Mouse (Mus musculus): ENCODE results near the gene Mrpl28. TPM values are rescaled to one million over a fixed set of nuclear protein-coding genes. Genes with fewer than 3 reads are reported as not detected.

Gene Mrpl28
- total RNA-seq (2023), result 10 to 100 TPM; 32.3 to 32.6 TPM

GRCm38 (mm10) chr17:26123267-26123684 lies at the start of gene Mrpl28:
Gene Mrpl28, plus strand, starts transcription at chr17:26123500.

GRCm38 (mm10) chr17:26089905-26090632 lies 33.2 kb upstream of the Mrpl28 start, which contains the start of gene Decr2:
Gene Decr2, minus strand, starts transcription at chr17:26090337.

GRCm38 (mm10) chr17:26095121-26095740 lies 28.1 kb upstream of the Mrpl28 start, which contains the start of gene Nme4:
Gene Nme4, minus strand, starts transcription at chr17:26095602.

GRCm38 (mm10) chr17:26113181-26113948 lies 9.9 kb upstream of the Mrpl28 start, which contains the start of gene Tmem8:
Gene Tmem8, plus strand, starts transcription at chr17:26113299.

GRCm38 (mm10) chr17:26138239-26138836 lies 15.0 kb downstream of the Mrpl28 start, which contains the start of gene Axin1:
Gene Axin1, plus strand, starts transcription at chr17:26138688.

Other genes with a start within 250 kb of the Mrpl28 start
- gene Mettl26, start 248.4 kb upstream of the Mrpl28 start, total RNA-seq (2023), result 10 to 100 TPM; 10.1 to 10.6 TPM
- gene Wfikkn1, start 242.6 kb upstream of the Mrpl28 start, total RNA-seq (2023), result 1 to 10 TPM; 3.2 to 4.9 TPM
- 10 to 100 TPM; 16.9 to 19.1 TPM for gene Rab40c, start 203.8 kb upstream of the Mrpl28 start, total RNA-seq (2023)
- 10 to 100 TPM; 45.9 to 71.2 TPM for gene Pigq, start 178.6 kb upstream of the Mrpl28 start, total RNA-seq (2023)
- gene Nhlrc4, start 178.5 kb upstream of the Mrpl28 start, total RNA-seq (2023), result under 1 TPM in 1 of 2 experiments, not detected in 1; 0.22 TPM
- gene A930017K11Rik, start 170.9 kb upstream of the Mrpl28 start, total RNA-seq (2023), result not detected
- gene Capn15, start 137.7 kb upstream of the Mrpl28 start, total RNA-seq (2023), result 10 to 100 TPM; 13.5 to 19.1 TPM
- gene Rab11fip3, start 53.9 kb upstream of the Mrpl28 start, total RNA-seq (2023), result 1 to 10 TPM; 1.5 to 2.1 TPM
- gene Decr2, start 33.2 kb upstream of the Mrpl28 start, total RNA-seq (2023), result 1 to 10 TPM; 4.0 TPM
- 1 to 10 TPM; 2.3 to 4.5 TPM for gene Nme4, start 27.9 kb upstream of the Mrpl28 start, total RNA-seq (2023)
- gene Tmem8, start 10.2 kb upstream of the Mrpl28 start, total RNA-seq (2023), result 10 to 100 TPM; 59.5 to 72.0 TPM
- 10 to 100 TPM; 39.0 to 40.7 TPM for gene Axin1, start 15.2 kb downstream of the Mrpl28 start, total RNA-seq (2023)
- 1 to 10 TPM; 1.5 to 3.1 TPM for gene Pdia2, start 75.6 kb downstream of the Mrpl28 start, total RNA-seq (2023)
- under 1 TPM in 1 of 2 experiments, not detected in 1; 0.77 TPM for gene Rgs11, start 79.5 kb downstream of the Mrpl28 start, total RNA-seq (2023)
- gene Arhgdig, start 84.3 kb downstream of the Mrpl28 start, total RNA-seq (2023), result under 1 TPM in 1 of 2 experiments, not detected in 1; 0.58 TPM
- gene Fam234a, start 120.7 kb downstream of the Mrpl28 start, total RNA-seq (2023), result 10 to 100 TPM; 69.6 TPM
- gene Luc7l, start 129.4 kb downstream of the Mrpl28 start, total RNA-seq (2023), result 10 to 100 TPM; 34.7 to 38.0 TPM

Data from neutrophil, adult 59 days (primary cell).